Mouse (Mus musculus) liver, postnatal 0 days (tissue): ENCODE data around the gene Slc6a19. TPM values are rescaled to one million over a fixed set of nuclear protein-coding genes. Genes with fewer than 3 reads are reported as not detected.
"Not testable (repeated sequence)": the region's sequence is repeated elsewhere in the genome, so short reads cannot be mapped to it uniquely, and the experiment has no call there.

Experiments used
- ATAC-seq: fragments of 200-750 bp; cut with Nextera tagmentation; 2 replicates; pipeline ENCODE4 v1.8.0; 2017; ENCODE audit warnings: mild to moderate bottlenecking, moderate library complexity
- DNase-seq: peaks from one replicate; pipeline ENCODE4 v3.0.0-alpha.2; 2016
- H3K27ac ChIP-seq: fragments of 300-500 bp; sonication (generic); 2 replicates; pipeline ENCODE4 v1.5.1; 2014; ENCODE audit warnings: antibody characterized with exemption, moderate library complexity, mild to moderate bottlenecking, low read depth
- H3K27me3 ChIP-seq: fragments of 300-500 bp; sonication (generic); 2 replicates; pipeline ENCODE4 v1.6.1; 2014; ENCODE audit warnings: low read length, control low read depth, mixed read lengths; ENCODE audit not compliant: insufficient read depth
- H3K36me3 ChIP-seq: fragments of 300-500 bp; sonication (generic); replicated peaks from 2 replicates; pipeline ENCODE4 v1.6.1; 2014; ENCODE audit warnings: mild to moderate bottlenecking, control low read depth, low read length, moderate library complexity, mixed read lengths; ENCODE audit not compliant: insufficient read depth
- H3K4me1 ChIP-seq: fragments of 300-500 bp; sonication (generic); 2 replicates; pipeline ENCODE4 v1.6.1; 2014; ENCODE audit warnings: antibody characterized with exemption, mild to moderate bottlenecking, control low read depth; ENCODE audit not compliant: insufficient read depth
- H3K4me2 ChIP-seq: fragments of 300-500 bp; sonication (generic); 2 replicates; pipeline ENCODE4 v1.6.1; 2014; ENCODE audit warnings: low read depth, mild to moderate bottlenecking, low read length, moderate library complexity, mixed read lengths
- H3K4me3 ChIP-seq: fragments of 300-500 bp; sonication (generic); 2 replicates; pipeline ENCODE4 v1.5.1; 2014; ENCODE audit warnings: low read depth, low read length
- H3K9ac ChIP-seq: fragments of 300-500 bp; sonication (generic); replicated peaks from 2 replicates; pipeline ENCODE4 v1.6.1; 2014; ENCODE audit warnings: mild to moderate bottlenecking, moderate library complexity
- H3K9me3 ChIP-seq: fragments of 300-500 bp; sonication (generic); 2 replicates; pipeline ENCODE4 v1.6.1; 2016; ENCODE audit warnings: mild to moderate bottlenecking, control low read depth, low read length, mixed read lengths
- CTCF ChIP-seq: sonication (generic); IDR thresholded peaks from 2 replicates; pipeline ENCODE4 v1.5.1; 2016; ENCODE audit warnings: antibody characterized with exemption, low read depth
- EP300 ChIP-seq: IDR thresholded peaks from 2 replicates; pipeline ENCODE4 v1.6.1; 2016; ENCODE audit warnings: antibody characterized with exemption, low read depth, mild to moderate bottlenecking
- WGBS: fragments of 180-500 bp; shearing (Covaris S2); extraction: QIAGEN DNeasy Blood & Tissue Kit; methylation state at CpG from one replicate; pipeline ENCODE4 v1.1.7; 2014; ENCODE audit not compliant: insufficient replicate concordance; 5-methylcytosine and 5-hydroxymethylcytosine counted together
- polyA plus RNA-seq: library from polyadenylated mRNA; unstranded; fragments of >200 nt; fragmentation: Nextera tagmentation; extraction: Ambion mirVana; gene quantifications from 2 replicates; pipeline ENCODE4 v1.2.1, GENCODE M21; 2015

The Slc6a19 gene
- polyA plus RNA-seq, result 1.3 and 1.4 TPM in 2 replicates

- Histone ChIP-seq H3K4me3 (no peak within 1 kb of the TSS), H3K4me2 (no peak within 1 kb of the TSS), H3K27ac (peak within 1 kb of the TSS; percentile 76), H3K27me3 (no peaks in the 10 kb centered on the region), H3K9me3 (no peaks in the 10 kb centered on the region), H3K9ac (no peak within 1 kb of the TSS), H3K4me1 (no peaks in the 10 kb centered on the region), H3K36me3 (no peaks in the 10 kb centered on the region)
- no peak for DNase-seq
- no peak for ATAC-seq
- no peak for TF ChIP-seq EP300
- 80% methylated on average over 7 of the region's 7 CpGs for WGBS
These were observed at the start of gene Slc6a19 for GRCm38 (mm10) chr13:73704694-73705325. Gene Slc6a19 (minus strand): TSS chr13:73704865.

DNA sequence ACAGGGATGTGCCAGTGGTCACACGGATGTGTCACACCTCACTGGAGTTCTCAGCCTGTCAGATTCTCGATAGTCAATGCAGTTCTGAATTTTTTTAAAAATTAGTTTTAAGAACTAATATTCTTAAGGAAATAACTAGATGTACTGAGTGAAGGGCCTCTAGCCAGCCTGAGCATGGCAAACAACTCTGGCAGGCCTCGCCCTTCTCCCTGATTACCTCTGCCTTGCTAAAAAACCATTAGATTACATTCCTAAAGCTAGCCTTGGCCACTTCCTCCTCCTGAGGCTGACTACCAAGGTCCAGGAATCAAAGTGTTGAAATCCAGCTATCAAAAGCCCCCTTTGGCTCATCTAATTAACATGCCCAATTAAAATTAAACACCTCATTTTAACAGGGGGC, 46.6 kb upstream of the Slc6a19 start:
- 79% methylated on average over 3 of the region's 3 CpGs for WGBS
- Histone ChIP-seq H3K9ac (no peak overlapping the region), H3K27ac (no peak overlapping the region), H3K4me1 (peaks cover 5% of the 10 kb centered on the region; the same call in 1 of the 2 replicates), H3K9me3 (no peaks in the 10 kb centered on the region), H3K36me3 (no peaks in the 10 kb centered on the region), H3K4me3 (no peak overlapping the region), H3K27me3 (no peaks in the 10 kb centered on the region), H3K4me2 (no peak overlapping the region)
- ATAC-seq, result no peak
- DNase-seq, result no peak
- TF ChIP-seq CTCF (no peak), EP300 (no peak)

DNA sequence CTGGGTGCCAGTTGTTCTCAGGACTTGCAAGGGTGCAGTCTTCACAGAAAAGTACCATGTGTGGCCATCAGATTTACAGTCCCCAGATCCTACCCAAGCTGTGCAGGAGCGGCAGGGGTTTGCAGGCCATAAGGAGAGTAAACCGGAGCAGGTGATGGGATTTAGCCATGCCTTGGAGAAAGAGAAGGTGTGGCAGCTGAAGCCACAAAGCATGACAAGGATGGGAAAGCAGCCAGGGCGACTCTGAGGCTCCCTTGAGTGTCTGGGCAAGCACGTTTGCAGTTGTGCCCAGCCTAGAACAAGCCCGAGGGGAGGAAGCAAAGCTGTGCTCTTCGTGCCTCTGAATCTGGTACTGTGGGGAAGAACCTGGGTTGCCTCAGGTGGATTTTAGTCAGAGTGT, 45.8 kb upstream of the Slc6a19 start:
- no peak for DNase-seq
- no peak for ATAC-seq
- no peak overlapping the region for H3K4me3 ChIP-seq
- no peak overlapping the region for H3K4me2 ChIP-seq
- no peak overlapping the region for H3K9ac ChIP-seq
- H3K4me1 ChIP-seq, result no peaks in the 10 kb centered on the region
- H3K27me3 ChIP-seq, result no peaks in the 10 kb centered on the region
- no peaks in the 10 kb centered on the region for H3K36me3 ChIP-seq
- no peak overlapping the region for H3K27ac ChIP-seq
- 65% methylated on average over 6 of the region's 6 CpGs for WGBS
- TF ChIP-seq EP300 (no peak), CTCF (no peak)
- no peaks in the 10 kb centered on the region for H3K9me3 ChIP-seq

- Histone ChIP-seq H3K27ac (no peak overlapping the region), H3K4me3 (no peak overlapping the region), H3K9me3 (no peaks in the 10 kb centered on the region), H3K4me2 (no peak overlapping the region), H3K27me3 (no peaks in the 10 kb centered on the region), H3K36me3 (no peaks in the 10 kb centered on the region), H3K9ac (no peak overlapping the region), H3K4me1 (no peaks in the 10 kb centered on the region)
- peak; percentile 31 for ATAC-seq
- peak; percentile 33 for DNase-seq
- TF ChIP-seq CTCF (peak; percentile 72), EP300 (no peak)
- 29% methylated on average over 15 of the region's 15 CpGs for WGBS
These were observed 44.2 kb upstream of the Slc6a19 start for GRCm38 (mm10) chr13:73748663-73749440.

GRCm38 (mm10) chr13:73743662-73744061, 39.0 kb upstream of the Slc6a19 start:
- H3K9me3 ChIP-seq, result no peaks in the 10 kb centered on the region
- no peak overlapping the region for H3K4me2 ChIP-seq
- TF ChIP-seq EP300 (no peak), CTCF (no peak)
- DNase-seq (no peak), ATAC-seq (no peak)
- no peak overlapping the region for H3K4me3 ChIP-seq
- 61% methylated on average over 3 of the region's 3 CpGs for WGBS
- H3K4me1 ChIP-seq, result no peaks in the 10 kb centered on the region
- no peak overlapping the region for H3K9ac ChIP-seq
- no peaks in the 10 kb centered on the region for H3K27me3 ChIP-seq
- H3K27ac ChIP-seq, result no peak overlapping the region
- H3K36me3 ChIP-seq, result no peaks in the 10 kb centered on the region

- Histone ChIP-seq H3K27me3 (no peaks in the 10 kb centered on the region), H3K9ac (no peak overlapping the region), H3K4me3 (no peak overlapping the region), H3K4me2 (no peak overlapping the region), H3K36me3 (no peaks in the 10 kb centered on the region), H3K4me1 (no peaks in the 10 kb centered on the region), H3K27ac (no peak overlapping the region), H3K9me3 (no peaks in the 10 kb centered on the region)
- TF ChIP-seq EP300 (no peak), CTCF (no peak; the same call in 1 of the 2 replicates)
- 62% methylated on average over 4 of the region's 4 CpGs for WGBS
- ATAC-seq (peak; percentile 44; the same call in 1 of the 2 replicates), DNase-seq (no peak)
These were observed 38.3 kb upstream of the Slc6a19 start for GRCm38 (mm10) chr13:73742944-73743343.

DNA sequence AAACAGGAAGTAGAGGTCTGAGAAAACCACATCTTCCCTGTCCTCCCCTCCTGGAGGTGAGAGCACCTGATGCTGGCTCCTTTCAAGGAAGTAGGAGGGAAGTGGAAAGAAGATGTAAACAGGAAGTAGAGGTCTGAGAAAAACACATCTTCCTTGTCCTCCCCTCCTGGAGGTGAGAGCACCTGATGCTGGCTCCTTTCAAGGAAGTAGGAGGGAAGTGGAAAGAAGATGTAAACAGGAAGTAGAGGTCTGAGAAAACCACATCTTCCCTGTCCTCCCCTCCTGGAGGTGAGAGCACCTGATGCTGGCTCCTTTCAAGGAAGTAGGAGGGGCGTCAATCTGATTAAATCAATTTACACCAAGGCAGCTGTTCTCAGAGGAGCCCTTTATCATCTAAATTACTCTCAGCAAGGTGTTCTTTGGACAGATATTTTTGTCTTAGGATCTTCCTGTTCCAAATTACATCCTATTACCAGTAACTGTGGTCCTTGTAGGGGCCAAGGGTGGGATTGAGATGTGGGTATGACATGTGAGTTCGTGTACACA, 35.8 kb upstream of the Slc6a19 start:
- H3K36me3 ChIP-seq, H3K9ac ChIP-seq, H3K4me2 ChIP-seq, DNase-seq, H3K4me1 ChIP-seq, H3K9me3 ChIP-seq, ATAC-seq, H3K27ac ChIP-seq, H3K27me3 ChIP-seq, H3K4me3 ChIP-seq: not testable (repeated sequence)
- 48% methylated on average over 2 of the region's 2 CpGs for WGBS
